Mouse (Mus musculus): ENCODE measurements around the gene Xpnpep1. TPM values are rescaled to one million over a fixed set of nuclear protein-coding genes. Genes with fewer than 3 reads are reported as not detected.

Gene Xpnpep1
- polyA plus RNA-seq, 1 experiment from 2014 or later: 112 TPM

- Histone ChIP-seq H3K9ac (replicated peaks; ENCODE audit: low read depth) (no peak overlapping the region), H3K36me3 (ENCODE audit: insufficient read depth, low read length) (no peaks in the 10 kb centered on the region), H3K4me2 (replicated peaks; ENCODE audit: low read depth, low read length) (peak overlapping the region; percentile 27), H3K4me3 (ENCODE audit: low read depth, low read length) (no peak overlapping the region), H3K9me3 (ENCODE audit: low read length) (no peaks in the 10 kb centered on the region), H3K4me1 (ENCODE audit: insufficient read depth, low read depth, low read length) (peaks cover 11% of the 10 kb centered on the region; the same call in 1 of the 2 replicates), H3K27me3 (replicated peaks; ENCODE audit: insufficient read depth, low read length) (no peaks in the 10 kb centered on the region), H3K27ac (ENCODE audit: low read length) (peak overlapping the region; percentile 62)
- TF ChIP-seq CTCF (IDR thresholded peaks at IDR 0.05): no peak
- peak; percentile 90 for TF ChIP-seq EP300 (IDR thresholded peaks at IDR 0.05)
- peak; percentile 82 for DNase-seq (ENCODE audit: low spot score)
- ATAC-seq: peak; percentile 76
- WGBS: 46% methylated on average over 18 of the region's 18 CpGs
Observed at GRCm38 (mm10) chr19:53076238-53076981, 36.4 kb upstream of the Xpnpep1 start.

- H3K27ac ChIP-seq (ENCODE audit: low read length): peak overlapping the region; percentile 62
- WGBS: 61% methylated on average over 11 of the region's 11 CpGs
- TF ChIP-seq CTCF (IDR thresholded peaks at IDR 0.05) (no peak), EP300 (IDR thresholded peaks at IDR 0.05) (no peak)
- no peak overlapping the region for H3K9ac ChIP-seq (replicated peaks; ENCODE audit: low read depth)
- no peaks in the 10 kb centered on the region for H3K27me3 ChIP-seq (replicated peaks; ENCODE audit: insufficient read depth, low read length)
- ATAC-seq: no peak
- peak; percentile 46 for DNase-seq (ENCODE audit: low spot score)
- H3K36me3 ChIP-seq (ENCODE audit: insufficient read depth, low read length): no peaks in the 10 kb centered on the region
- H3K4me2 ChIP-seq (replicated peaks; ENCODE audit: low read depth, low read length): peak overlapping the region; percentile 27
- no peak overlapping the region for H3K4me3 ChIP-seq (ENCODE audit: low read depth, low read length)
- H3K9me3 ChIP-seq (ENCODE audit: low read length): no peaks in the 10 kb centered on the region
- peaks cover 11% of the 10 kb centered on the region; the same call in 1 of the 2 replicates for H3K4me1 ChIP-seq (ENCODE audit: insufficient read depth, low read depth, low read length)
Observed at GRCm38 (mm10) chr19:53075896-53076237, 35.9 kb upstream of the Xpnpep1 start.

GRCm38 (mm10) chr19:53074899-53075722 lies 35.1 kb upstream of the Xpnpep1 start:
- H3K4me2 ChIP-seq (replicated peaks; ENCODE audit: low read depth, low read length): no peak overlapping the region
- H3K9ac ChIP-seq (replicated peaks; ENCODE audit: low read depth): no peak overlapping the region
- H3K36me3 ChIP-seq (ENCODE audit: insufficient read depth, low read length): no peaks in the 10 kb centered on the region
- DNase-seq (ENCODE audit: low spot score) (peak; percentile 86), ATAC-seq (peak; percentile 58)
- peak; percentile 56 for TF ChIP-seq EP300 (IDR thresholded peaks at IDR 0.05)
- no peak for TF ChIP-seq CTCF (IDR thresholded peaks at IDR 0.05)
- H3K27ac ChIP-seq (ENCODE audit: low read length): 0 out of 2 replicates have a peak overlapping the region, but pooled peaks have one; percentile 62
- peaks cover 11% of the 10 kb centered on the region; the same call in 1 of the 2 replicates for H3K4me1 ChIP-seq (ENCODE audit: insufficient read depth, low read depth, low read length)
- no peaks in the 10 kb centered on the region for H3K9me3 ChIP-seq (ENCODE audit: low read length)
- WGBS: 33% methylated on average over 13 of the region's 13 CpGs
- no peak overlapping the region for H3K4me3 ChIP-seq (ENCODE audit: low read depth, low read length)
- H3K27me3 ChIP-seq (replicated peaks; ENCODE audit: insufficient read depth, low read length): no peaks in the 10 kb centered on the region

GRCm38 (mm10) chr19:53073521-53073920 lies 33.5 kb upstream of the Xpnpep1 start:
- peaks cover 11% of the 10 kb centered on the region; the same call in 1 of the 2 replicates for H3K4me1 ChIP-seq (ENCODE audit: insufficient read depth, low read depth, low read length)
- H3K4me2 ChIP-seq (replicated peaks; ENCODE audit: low read depth, low read length): no peak overlapping the region
- H3K9ac ChIP-seq (replicated peaks; ENCODE audit: low read depth): no peak overlapping the region
- DNase-seq (ENCODE audit: low spot score): no peak
- TF ChIP-seq EP300 (IDR thresholded peaks at IDR 0.05): no peak
- TF ChIP-seq CTCF (IDR thresholded peaks at IDR 0.05): peak; percentile 45
- H3K9me3 ChIP-seq (ENCODE audit: low read length): no peaks in the 10 kb centered on the region
- no peak overlapping the region for H3K4me3 ChIP-seq (ENCODE audit: low read depth, low read length)
- 97% methylated on average over 4 of the region's 4 CpGs for WGBS
- H3K27me3 ChIP-seq (replicated peaks; ENCODE audit: insufficient read depth, low read length): no peaks in the 10 kb centered on the region
- no peak for ATAC-seq
- no peak overlapping the region for H3K27ac ChIP-seq (ENCODE audit: low read length)
- H3K36me3 ChIP-seq (ENCODE audit: insufficient read depth, low read length): no peaks in the 10 kb centered on the region

- Histone ChIP-seq H3K27ac (ENCODE audit: low read length) (no peak overlapping the region), H3K4me1 (ENCODE audit: insufficient read depth, low read depth, low read length) (peaks cover 11% of the 10 kb centered on the region; the same call in 1 of the 2 replicates), H3K9ac (replicated peaks; ENCODE audit: low read depth) (no peak overlapping the region), H3K36me3 (ENCODE audit: insufficient read depth, low read length) (no peaks in the 10 kb centered on the region), H3K4me2 (replicated peaks; ENCODE audit: low read depth, low read length) (no peak overlapping the region), H3K27me3 (replicated peaks; ENCODE audit: insufficient read depth, low read length) (no peaks in the 10 kb centered on the region), H3K9me3 (ENCODE audit: low read length) (no peaks in the 10 kb centered on the region), H3K4me3 (ENCODE audit: low read depth, low read length) (no peak overlapping the region)
- whole genome bisulfite sequencing: 73% methylated on average over 5 of the region's 5 CpGs
- ATAC-seq (no peak), DNase-seq (ENCODE audit: low spot score) (no peak)
- TF ChIP-seq CTCF (IDR thresholded peaks at IDR 0.05) (no peak), EP300 (IDR thresholded peaks at IDR 0.05) (no peak)
Observed at GRCm38 (mm10) chr19:53072406-53072805, 32.4 kb upstream of the Xpnpep1 start.

- H3K9me3 ChIP-seq (ENCODE audit: low read length): no peaks in the 10 kb centered on the region
- ATAC-seq (no peak), DNase-seq (ENCODE audit: low spot score) (no peak)
- 50% methylated on average over 5 of the region's 5 CpGs for WGBS
- H3K4me3 ChIP-seq (ENCODE audit: low read depth, low read length): no peak overlapping the region
- H3K27ac ChIP-seq (ENCODE audit: low read length): no peak overlapping the region
- H3K9ac ChIP-seq (replicated peaks; ENCODE audit: low read depth): no peak overlapping the region
- H3K27me3 ChIP-seq (replicated peaks; ENCODE audit: insufficient read depth, low read length): no peaks in the 10 kb centered on the region
- peaks cover 11% of the 10 kb centered on the region; the same call in 1 of the 2 replicates for H3K4me1 ChIP-seq (ENCODE audit: insufficient read depth, low read depth, low read length)
- H3K36me3 ChIP-seq (ENCODE audit: insufficient read depth, low read length): no peaks in the 10 kb centered on the region
- H3K4me2 ChIP-seq (replicated peaks; ENCODE audit: low read depth, low read length): no peak overlapping the region
- TF ChIP-seq CTCF (IDR thresholded peaks at IDR 0.05) (no peak), EP300 (IDR thresholded peaks at IDR 0.05) (no peak)
Observed at GRCm38 (mm10) chr19:53071651-53072050, 31.6 kb upstream of the Xpnpep1 start.

Measured in lung, postnatal 0 days (tissue).